Mouse (Mus musculus): ENCODE data around the gene Arpc1a.
"Not testable (repeated sequence)": the region's sequence is repeated elsewhere in the genome, so short reads cannot be mapped to it uniquely, and the experiment has no call there.

The Arpc1a gene

DNA sequence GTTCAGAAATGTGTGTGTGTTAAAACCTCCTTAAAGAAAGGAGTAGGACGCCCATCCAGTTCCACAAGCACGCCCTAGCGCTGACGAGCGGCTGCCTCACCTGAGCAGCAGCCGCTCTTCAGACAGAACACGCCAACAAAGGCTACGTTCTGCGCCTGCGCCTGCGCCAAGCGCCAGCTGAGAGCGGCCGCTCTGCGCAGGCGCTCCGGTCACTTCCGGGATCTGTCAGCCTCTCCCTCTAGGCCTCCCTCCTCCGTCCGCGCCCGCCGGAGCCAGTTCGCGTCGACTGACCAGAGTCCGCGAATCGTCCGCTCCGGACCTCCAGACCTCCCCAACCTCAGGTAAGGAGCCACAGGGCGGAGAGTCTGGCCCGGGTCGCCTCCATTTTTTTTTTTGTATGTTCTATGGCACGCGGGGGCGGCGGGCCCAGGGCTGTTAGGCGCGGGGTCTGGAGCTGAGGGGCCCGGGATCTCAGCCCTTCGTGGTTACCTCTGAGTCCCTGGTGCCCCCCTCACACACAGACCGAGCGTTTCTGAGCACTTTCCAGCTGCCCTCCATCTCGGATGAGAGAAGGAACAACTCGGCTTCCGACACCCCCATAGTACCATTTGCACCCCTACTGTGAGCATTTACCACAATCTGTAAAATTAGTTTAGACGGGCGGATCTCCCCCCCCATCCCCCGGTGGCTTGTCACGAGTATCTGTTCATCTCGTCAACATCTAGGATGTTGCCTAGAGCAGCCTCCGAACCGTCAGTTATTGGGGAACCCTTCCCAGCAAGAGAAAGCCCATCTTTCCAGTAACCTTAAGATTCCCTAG, at the start of gene Arpc1a, which contains the start of gene Kpna7:
Gene Arpc1a (plus strand): TSS at position 199 of the 820 bp plus-strand sequence.
Gene Kpna7 (minus strand): TSS at position 399 of the 820 bp plus-strand sequence.
- DNase-seq = peak; percentile 97 to 98

DNA sequence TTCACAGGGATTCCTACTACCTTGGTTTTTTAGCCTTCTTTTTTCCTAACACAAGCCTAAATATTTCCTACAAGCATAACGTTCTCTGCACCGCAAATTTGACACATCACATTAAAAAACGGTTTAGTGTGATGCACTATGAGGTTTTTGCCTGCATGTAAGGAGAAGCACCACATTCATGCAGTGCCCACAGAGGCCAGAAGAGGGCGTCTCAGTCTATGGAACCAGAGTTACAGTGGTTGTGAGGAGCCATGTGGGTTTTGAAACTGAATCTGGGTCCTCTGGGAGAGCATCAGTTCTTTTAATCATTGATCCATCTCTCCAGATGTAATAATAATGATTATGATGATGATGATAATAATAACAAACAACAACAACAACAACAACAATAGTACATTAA, 42.0 kb upstream of the Arpc1a start:
- DNase-seq = peak; percentile 29

GRCm38 (mm10) chr5:145042690-145043089, 40.9 kb upstream of the Arpc1a start, which contains the start of gene 1700018F24Rik:
Gene 1700018F24Rik, plus strand, starts transcription at chr5:145042990.
- DNase-seq = not testable (repeated sequence)

DNA sequence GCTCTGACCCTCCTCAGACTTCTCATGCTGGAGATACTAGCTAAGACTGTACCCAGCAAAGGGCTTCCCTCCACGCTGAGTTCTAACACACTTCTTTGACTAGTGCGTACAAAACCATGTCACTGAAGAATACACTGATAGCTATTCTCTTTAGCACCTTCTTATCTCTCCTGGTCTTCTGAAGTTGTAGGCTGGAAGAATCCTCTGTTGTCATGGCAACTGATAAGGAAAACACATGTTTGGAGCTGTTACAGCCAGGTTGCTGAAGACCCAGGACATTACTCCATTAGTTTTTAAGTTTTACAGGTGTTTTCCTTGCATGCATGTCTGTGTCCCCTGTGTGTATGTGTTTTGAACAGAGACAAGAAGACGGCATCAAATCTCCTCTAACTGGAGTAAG, 29.4 kb upstream of the Arpc1a start:
- DNase-seq = not testable (repeated sequence)

DNA sequence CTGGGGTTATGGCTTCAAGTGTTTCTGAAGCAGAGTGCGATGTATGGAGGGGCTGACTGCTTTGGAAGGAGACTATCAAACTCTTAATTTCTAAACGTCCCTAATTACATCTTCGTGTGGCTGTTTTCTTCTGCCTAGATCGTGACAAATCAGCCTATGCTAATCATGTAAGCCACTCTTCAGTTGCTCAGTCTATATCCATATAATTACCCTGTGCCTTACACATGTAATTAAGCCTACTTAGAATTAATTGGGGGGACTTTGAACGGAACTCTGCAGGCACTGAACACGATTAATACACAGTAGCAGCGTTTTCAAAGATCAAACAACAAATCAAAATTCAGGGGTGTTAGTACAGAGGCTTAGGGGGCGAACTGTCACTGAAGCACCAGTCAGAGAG, 25.7 kb upstream of the Arpc1a start:
- DNase-seq = no peak

GRCm38 (mm10) chr5:145058722-145059121, 24.9 kb upstream of the Arpc1a start:
- no peak for DNase-seq

DNA sequence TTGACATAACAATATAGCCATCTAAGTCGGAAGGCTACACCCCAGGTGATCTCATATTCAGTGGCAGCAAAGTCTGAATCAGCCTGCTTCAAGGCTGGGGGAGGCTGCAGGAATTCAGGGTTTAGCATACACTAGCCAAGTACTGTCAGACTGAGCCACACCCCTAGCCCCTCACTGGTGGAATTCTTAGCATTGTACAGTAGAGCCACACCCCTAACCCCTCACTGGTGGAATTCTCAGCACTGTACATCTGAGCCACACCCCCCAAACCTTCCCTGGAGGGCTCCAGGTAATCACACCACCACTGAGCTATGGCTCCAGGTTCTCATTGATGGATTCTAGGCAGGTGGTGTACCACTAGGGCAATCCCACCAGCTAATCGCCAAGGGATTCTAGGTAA, 24.1 kb upstream of the Arpc1a start:
- no peak for DNase-seq

GRCm38 (mm10) chr5:145064765-145065340, 18.8 kb upstream of the Arpc1a start:
- no peak for DNase-seq

- no peak for DNase-seq
These were observed 14.8 kb upstream of the Arpc1a start for GRCm38 (mm10) chr5:145068863-145069262.

DNA sequence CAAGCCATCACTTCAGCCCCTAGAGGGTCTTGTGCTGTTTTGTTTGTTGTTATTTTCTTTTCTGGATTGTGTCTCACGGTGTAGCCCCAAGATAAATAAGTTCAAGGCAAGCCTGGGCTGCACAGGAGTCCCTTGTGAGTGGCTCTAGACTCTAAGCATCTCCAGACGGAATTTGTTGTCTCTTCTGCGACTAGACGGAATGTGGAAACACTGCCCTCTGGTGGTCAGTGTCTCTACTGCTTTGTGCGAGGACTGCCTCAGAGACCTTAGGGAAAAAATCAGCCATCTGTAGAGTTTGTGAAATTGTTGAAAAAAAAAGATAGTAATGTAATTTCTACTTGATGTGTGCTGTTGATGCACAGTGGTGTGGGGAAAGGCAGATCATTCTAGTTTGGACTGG, 13.9 kb upstream of the Arpc1a start:
- peak; percentile 84 to 87 for DNase-seq

DNA sequence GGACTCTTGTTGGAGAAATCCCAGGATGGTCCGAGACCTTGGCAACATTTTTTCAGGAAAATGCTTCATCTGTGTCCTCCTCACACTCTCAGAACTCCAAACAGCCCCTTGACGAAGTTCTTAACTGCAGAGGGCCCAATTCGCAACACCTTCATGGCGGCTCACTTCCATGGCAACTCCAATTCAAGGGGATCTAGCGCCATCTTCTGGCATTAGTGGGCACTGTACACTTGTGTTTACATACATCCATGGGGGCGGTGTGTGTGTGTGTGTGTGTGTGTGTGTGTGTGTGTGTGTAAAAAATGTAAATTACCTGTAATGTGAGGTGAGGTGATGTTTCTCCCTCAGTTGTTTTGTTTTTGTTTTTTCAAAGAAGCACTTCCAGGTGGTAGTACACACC, 12.3 kb upstream of the Arpc1a start:
- DNase-seq = peak; percentile 33 to 34

GRCm38 (mm10) chr5:145075081-145075480, 8.5 kb upstream of the Arpc1a start:
- no peak for DNase-seq

GRCm38 (mm10) chr5:145081866-145082613, 1.6 kb upstream of the Arpc1a start:
- DNase-seq = no peak

DNA sequence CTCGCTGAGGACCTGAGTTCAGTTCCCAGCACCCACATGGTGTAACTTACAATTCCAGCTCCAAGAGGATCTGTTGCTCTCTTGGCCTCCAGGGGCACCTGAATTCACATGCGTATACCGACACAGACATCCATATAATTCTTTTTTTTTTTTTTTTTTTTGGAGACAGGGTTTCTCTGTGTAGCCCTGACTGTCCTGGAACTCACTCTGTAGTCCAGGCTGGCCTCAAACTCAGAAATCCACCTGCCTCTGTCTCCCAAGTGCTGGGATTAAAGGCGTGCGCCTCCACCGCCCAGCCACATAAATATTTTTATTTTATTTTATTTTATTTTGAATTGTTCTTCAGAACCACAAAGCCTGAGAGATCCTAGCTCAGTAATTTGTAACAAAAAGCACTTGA, 429 bp upstream of the Arpc1a start:
- not testable (repeated sequence) for DNase-seq

GRCm38 (mm10) chr5:145084822-145085221, 1.2 kb downstream of the Arpc1a start:
- no peak for DNase-seq

DNA sequence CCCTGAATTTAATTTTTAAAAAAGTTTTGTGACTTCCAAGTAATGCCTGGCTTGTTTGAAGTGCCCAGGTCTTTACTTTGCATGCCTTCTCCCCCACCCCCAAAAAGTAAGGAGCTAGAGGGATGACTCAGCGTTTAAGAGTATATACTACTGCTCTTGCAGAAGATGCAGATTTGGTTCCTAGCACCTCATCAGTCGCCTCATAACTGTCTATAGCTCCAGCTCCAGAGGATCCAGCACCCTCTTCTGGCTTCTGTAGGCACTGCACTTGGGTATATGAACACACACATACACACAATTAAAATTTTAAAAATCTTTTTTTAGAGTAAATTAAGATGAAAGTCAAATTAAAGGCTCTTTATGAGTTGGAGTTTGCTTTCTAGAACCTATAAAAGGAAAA, 4.6 kb downstream of the Arpc1a start:
- DNase-seq = no peak

DNA sequence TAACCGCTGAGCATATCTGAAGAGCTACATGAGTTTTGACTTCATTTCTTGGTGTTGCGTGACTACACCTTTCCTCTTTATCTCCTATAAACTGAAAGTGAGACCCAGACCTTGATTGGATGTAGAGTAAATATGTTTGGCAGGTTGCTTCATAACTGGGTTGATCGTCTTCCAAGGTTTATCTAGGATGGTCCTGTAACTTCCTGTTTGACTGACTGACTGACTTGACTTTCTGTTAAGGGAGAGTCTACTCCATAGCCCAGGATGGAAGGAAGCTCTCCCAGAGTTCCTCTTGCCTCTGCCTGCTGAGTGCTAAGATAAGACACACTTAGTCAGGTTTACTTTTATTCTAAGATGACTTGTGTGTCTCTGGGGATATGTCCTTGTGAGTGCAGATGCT, 6.2 kb downstream of the Arpc1a start:
- DNase-seq = no peak

- no peak for DNase-seq
These were observed 12.6 kb downstream of the Arpc1a start for GRCm38 (mm10) chr5:145096195-145096594.

GRCm38 (mm10) chr5:145098340-145098821, 14.8 kb downstream of the Arpc1a start:
- DNase-seq = no peak

DNA sequence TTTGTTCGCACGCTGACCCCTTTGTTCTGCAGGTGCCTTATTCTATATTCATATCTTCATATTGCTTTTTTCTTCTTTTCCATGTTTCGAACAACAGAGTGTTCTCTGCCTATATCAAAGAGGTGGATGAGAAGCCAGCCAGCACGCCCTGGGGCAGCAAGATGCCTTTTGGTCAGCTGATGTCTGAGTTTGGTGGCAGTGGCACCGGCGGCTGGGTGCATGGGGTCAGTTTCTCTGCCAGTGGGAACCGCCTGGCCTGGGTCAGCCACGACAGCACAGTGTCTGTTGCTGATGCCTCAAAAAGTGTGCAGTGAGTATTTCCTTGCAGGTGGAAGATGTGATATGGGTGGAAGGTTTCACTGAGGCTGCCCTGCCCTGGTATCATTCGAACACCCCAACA, 17.3 kb downstream of the Arpc1a start:
- DNase-seq = no peak

GRCm38 (mm10) chr5:145101451-145101850, 17.8 kb downstream of the Arpc1a start:
- not testable (repeated sequence) for DNase-seq

GRCm38 (mm10) chr5:145102706-145103105, 19.1 kb downstream of the Arpc1a start:
- DNase-seq = no peak

GRCm38 (mm10) chr5:145104328-145104727, 20.7 kb downstream of the Arpc1a start:
- DNase-seq = no peak

Data from kidney, postnatal 4 days (tissue).